Mouse (Mus musculus): ENCODE measurements at regions not wholly inside any gene's neighbourhood (a gene's known extent, or its start where the extent isn't known, plus 50 kb on each side); places are given as distances from the start of the nearest gene placed in this dataset.

- TF ChIP-seq POLR2A (IDR thresholded peaks at IDR 0.05; ENCODE audit: control insufficient read depth in 1 of 2, insufficient read depth in 1 of 2, low read depth in 1 of 2, low read length in 2 of 2, poor library complexity in 1 of 2) = no peak
- TF ChIP-seq CTCF (IDR thresholded peaks at IDR 0.05 in 2 of 3, conservative IDR thresholded peaks at IDR 0.05 in 1 of 3; ENCODE audit: control insufficient read depth in 1 of 3, insufficient read depth in 1 of 3, low read depth in 2 of 3, low read length in 3 of 3, poor library complexity in 1 of 3, severe bottlenecking in 1 of 3) = no peak
- TF ChIP-seq NELFE (IDR thresholded peaks at IDR 0.05; ENCODE audit: low read depth, low read length) = no peak
- TF ChIP-seq SMC3 (IDR thresholded peaks at IDR 0.05; ENCODE audit: low read depth, low read length) = no peak
- no peak for TF ChIP-seq EP300 (IDR thresholded peaks at IDR 0.05; ENCODE audit: low read depth in 1 of 2, low read length in 2 of 2)
These were observed 424.6 kb downstream of the Ptprc start for GRCm38 (mm10) chr1:137750894-137751293.

Measured in MEL (cell line).